38 mouse cellular contexts compared by ENCODE assay signal in the genomic region with DNA sequence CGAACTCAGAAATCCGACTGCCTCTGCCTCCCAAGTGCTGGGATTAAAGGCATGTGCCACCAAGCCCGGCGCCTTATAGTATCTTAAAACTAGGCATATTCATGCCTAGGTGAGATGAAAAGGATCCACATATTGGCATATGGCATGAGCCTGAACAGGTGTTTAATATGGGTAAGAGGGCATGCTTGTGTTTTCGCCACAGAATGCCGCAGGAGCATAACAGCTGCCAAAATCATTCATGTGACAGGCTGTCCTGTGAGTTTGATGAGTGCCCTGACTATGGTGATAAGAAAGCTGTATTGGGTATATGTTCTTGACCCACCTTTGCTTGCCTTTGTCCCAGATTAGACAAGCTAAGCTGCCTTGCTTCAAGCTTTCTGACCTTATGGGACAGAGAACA. TPM values are rescaled to one million over a fixed set of nuclear protein-coding genes. Genes with fewer than 3 reads are reported as not detected.
"Had no signal": no experiment of that assay in that cellular context is flagged by ENCODE, and none has a peak within 500 bp of the region (broad histone marks: within the 10 kb centered on the region; RNA-seq: fewer than 3 reads in every experiment).

No protein-coding gene starts in this region.

- H3K4me3 ChIP-seq: gastrocnemius, adult 2 months; hindbrain, embryonic 13.5 days; hindbrain, embryonic 15.5 days; layer of hippocampus, adult 2 months; left cerebral cortex, adult 2 months; limb, embryonic 13.5 days; limb, embryonic 15.5 days; liver, embryonic 12.5 days had no signal

- H3K27ac ChIP-seq: gastrocnemius, adult 2 months; hindbrain, embryonic 13.5 days; hindbrain, embryonic 15.5 days; hindbrain, postnatal 0 days; layer of hippocampus, adult 2 months; left cerebral cortex, adult 2 months; limb, embryonic 13.5 days; limb, embryonic 15.5 days; liver, embryonic 12.5 days; liver, embryonic 14.5 days had no signal

- H3K4me1 ChIP-seq: hindbrain, embryonic 13.5 days; hindbrain, embryonic 15.5 days; limb, embryonic 13.5 days; limb, embryonic 15.5 days; liver, embryonic 12.5 days had no signal

- ATAC-seq: hindbrain, postnatal 0 days; intestine, embryonic 16.5 days; liver, embryonic 12.5 days had no signal

- H3K9ac ChIP-seq: hindbrain, embryonic 13.5 days; hindbrain, embryonic 15.5 days; limb, embryonic 13.5 days; limb, embryonic 15.5 days; liver, embryonic 12.5 days; liver, embryonic 14.5 days had no signal

- H3K9me3 ChIP-seq: hindbrain, embryonic 13.5 days; hindbrain, embryonic 15.5 days; limb, embryonic 13.5 days; limb, embryonic 15.5 days; liver, embryonic 12.5 days had no signal

- H3K4me2 ChIP-seq: heart, embryonic 11.5 days; hindbrain, embryonic 13.5 days; hindbrain, embryonic 15.5 days; limb, embryonic 13.5 days; limb, embryonic 15.5 days; liver, embryonic 12.5 days had no signal

- DNase-seq: gastrocnemius, adult 2 months; gastrocnemius, postnatal 10 days; gastrocnemius, postnatal 25 days; heart, adult 18-20 months; heart, postnatal 10 days; kidney, adult 11 months; kidney, adult 2 months; kidney, adult 9 months; kidney, postnatal 10 days; kidney, postnatal 25 days; kidney, postnatal 4 days had no signal

- H3K36me3 ChIP-seq: hindbrain, embryonic 13.5 days; hindbrain, embryonic 15.5 days; limb, embryonic 13.5 days; limb, embryonic 15.5 days; liver, embryonic 12.5 days had no signal

- H3K27me3 ChIP-seq: hindbrain, embryonic 13.5 days; hindbrain, embryonic 15.5 days; limb, embryonic 13.5 days; limb, embryonic 15.5 days; liver, embryonic 12.5 days had no signal

RNA-seq across cellular contexts. Expression of a gene that starts 20.5 kb away (rescaled TPM):
- total RNA-seq: gastrocnemius, adult 2 months; gastrocnemius, postnatal 10 days; gastrocnemius, postnatal 25 days; gastrocnemius, postnatal 4 days; heart, adult 18-20 months; heart, adult 8-10 months; heart, postnatal 10 days; heart, postnatal 25 days; hematopoietic stem cell, adult 5-6 weeks; hindbrain, postnatal 0 days; layer of hippocampus, adult 2 months; layer of hippocampus, postnatal 10 days; layer of hippocampus, postnatal 25 days; left cerebral cortex, adult 2 months; left cerebral cortex, postnatal 14 days; left cerebral cortex, postnatal 36 days had no signal
- polyA plus RNA-seq: frontal cortex, adult 2 months; heart, embryonic 11.5 days; heart, embryonic 14.5 days; heart, embryonic 16.5 days; hindbrain, embryonic 11.5 days; hindbrain, embryonic 13.5 days; hindbrain, embryonic 15.5 days; hindbrain, postnatal 0 days; intestine, embryonic 14.5 days; intestine, embryonic 16.5 days; kidney, adult 2 months; kidney, embryonic 16.5 days; limb, embryonic 11.5 days; limb, embryonic 13.5 days; limb, embryonic 15.5 days; liver, embryonic 12.5 days; liver, embryonic 16.5 days had no signal

RNA-seq across cellular contexts. Expression of a gene that starts 34.1 kb away (rescaled TPM):
- total RNA-seq: gastrocnemius, adult 2 months; gastrocnemius, postnatal 10 days; gastrocnemius, postnatal 25 days; gastrocnemius, postnatal 4 days; heart, adult 18-20 months; heart, adult 8-10 months; heart, postnatal 10 days; heart, postnatal 25 days; hematopoietic stem cell, adult 5-6 weeks; hindbrain, postnatal 0 days; layer of hippocampus, adult 2 months; layer of hippocampus, postnatal 10 days; layer of hippocampus, postnatal 25 days; left cerebral cortex, adult 2 months; left cerebral cortex, postnatal 14 days; left cerebral cortex, postnatal 36 days had no signal
- polyA plus RNA-seq: frontal cortex, adult 2 months; heart, embryonic 11.5 days; heart, embryonic 14.5 days; heart, embryonic 16.5 days; hindbrain, embryonic 11.5 days; hindbrain, embryonic 13.5 days; hindbrain, embryonic 15.5 days; hindbrain, postnatal 0 days; intestine, embryonic 14.5 days; intestine, embryonic 16.5 days; kidney, adult 2 months; kidney, embryonic 16.5 days; limb, embryonic 11.5 days; limb, embryonic 13.5 days; limb, embryonic 15.5 days; liver, embryonic 12.5 days; liver, embryonic 14.5 days; liver, embryonic 16.5 days had no signal

RNA-seq across cellular contexts. Expression of a gene that starts 50.8 kb away (rescaled TPM):
- total RNA-seq: gastrocnemius, adult 2 months; gastrocnemius, postnatal 10 days; gastrocnemius, postnatal 25 days; gastrocnemius, postnatal 4 days; heart, adult 18-20 months; heart, adult 8-10 months; heart, postnatal 10 days; heart, postnatal 25 days; hematopoietic stem cell, adult 5-6 weeks; hindbrain, postnatal 0 days; layer of hippocampus, adult 2 months; layer of hippocampus, postnatal 10 days; layer of hippocampus, postnatal 25 days; left cerebral cortex, adult 2 months; left cerebral cortex, postnatal 14 days; left cerebral cortex, postnatal 36 days had no signal
- polyA plus RNA-seq: frontal cortex, adult 2 months; heart, embryonic 11.5 days; heart, embryonic 14.5 days; heart, embryonic 16.5 days; hindbrain, embryonic 11.5 days; hindbrain, embryonic 13.5 days; hindbrain, embryonic 15.5 days; hindbrain, postnatal 0 days; intestine, embryonic 14.5 days; intestine, embryonic 16.5 days; kidney, adult 2 months; kidney, embryonic 16.5 days; limb, embryonic 11.5 days; limb, embryonic 13.5 days; limb, embryonic 15.5 days; liver, embryonic 12.5 days; liver, embryonic 14.5 days; liver, embryonic 16.5 days had no signal
